Mouse (Mus musculus): ENCODE measurements at regions not wholly inside any gene's neighbourhood (a gene's known extent, or its start where the extent isn't known, plus 50 kb on each side); places are given as distances from the start of the nearest gene placed in this dataset.

GRCm38 (mm10) chr16:5759021-5759420, 126.1 kb upstream of the Rbfox1 start:
- Histone ChIP-seq H3K4me3 (no peak overlapping the region), H3K36me3 (no peaks in the 10 kb centered on the region), H3K9ac (no peak overlapping the region), H3K9me3 (no peaks in the 10 kb centered on the region), H3K4me2 (replicated peaks) (no peak overlapping the region), H3K27ac (no peak overlapping the region), H3K27me3 (no peaks in the 10 kb centered on the region), H3K4me1 (no peaks in the 10 kb centered on the region)
- ATAC-seq (ENCODE audit: low FRiP score, low read depth): no peak
- WGBS: 83% methylated on average over 2 of the region's 2 CpGs

- Histone ChIP-seq H3K9ac (no peak overlapping the region), H3K36me3 (no peaks in the 10 kb centered on the region), H3K9me3 (no peaks in the 10 kb centered on the region), H3K27me3 (no peaks in the 10 kb centered on the region), H3K4me2 (replicated peaks) (no peak overlapping the region), H3K27ac (no peak overlapping the region), H3K4me1 (no peaks in the 10 kb centered on the region), H3K4me3 (no peak overlapping the region)
- ATAC-seq (ENCODE audit: low FRiP score, low read depth): no peak
- WGBS: 41% methylated on average over 4 of the region's 4 CpGs
Observed at GRCm38 (mm10) chr16:5742716-5743507, 142.2 kb upstream of the Rbfox1 start.

- ATAC-seq (ENCODE audit: low FRiP score, low read depth): no peak
- H3K9ac ChIP-seq: no peak overlapping the region
- WGBS: 56% methylated on average over 7 of the region's 7 CpGs
Observed at GRCm38 (mm10) chr16:5740776-5741175, 144.4 kb upstream of the Rbfox1 start.

GRCm38 (mm10) chr16:5733608-5734007, 151.5 kb upstream of the Rbfox1 start:
- Histone ChIP-seq H3K4me2 (replicated peaks) (no peak overlapping the region), H3K9ac (no peak overlapping the region), H3K9me3 (no peaks in the 10 kb centered on the region), H3K27me3 (no peaks in the 10 kb centered on the region), H3K4me1 (no peaks in the 10 kb centered on the region), H3K4me3 (no peak overlapping the region), H3K36me3 (no peaks in the 10 kb centered on the region), H3K27ac (no peak overlapping the region)
- no peak for ATAC-seq (ENCODE audit: low FRiP score, low read depth)
- WGBS: 65% methylated on average over 4 of the region's 4 CpGs

More at GRCm38 (mm10) chr16:5740776-5741175, 144.4 kb upstream of the Rbfox1 start:
- Histone ChIP-seq H3K4me2 (replicated peaks) (no peak overlapping the region), H3K4me3 (no peak overlapping the region), H3K27ac (no peak overlapping the region), H3K4me1 (no peaks in the 10 kb centered on the region), H3K36me3 (no peaks in the 10 kb centered on the region), H3K27me3 (no peaks in the 10 kb centered on the region), H3K9me3 (no peaks in the 10 kb centered on the region)

GRCm38 (mm10) chr16:5722506-5722905, 162.6 kb upstream of the Rbfox1 start:
- no peak overlapping the region for H3K4me2 ChIP-seq (replicated peaks)
- H3K4me1 ChIP-seq: no peaks in the 10 kb centered on the region
- no peak overlapping the region for H3K9ac ChIP-seq
- H3K27ac ChIP-seq: no peak overlapping the region
- no peaks in the 10 kb centered on the region for H3K27me3 ChIP-seq
- H3K36me3 ChIP-seq: no peaks in the 10 kb centered on the region
- H3K9me3 ChIP-seq: no peaks in the 10 kb centered on the region
- no peak for ATAC-seq (ENCODE audit: low FRiP score, low read depth)
- no peak overlapping the region for H3K4me3 ChIP-seq

GRCm38 (mm10) chr16:5713476-5713875, 171.7 kb upstream of the Rbfox1 start:
- Histone ChIP-seq H3K9ac (no peak overlapping the region), H3K9me3 (no peaks in the 10 kb centered on the region), H3K36me3 (no peaks in the 10 kb centered on the region), H3K4me1 (no peaks in the 10 kb centered on the region), H3K27me3 (no peaks in the 10 kb centered on the region), H3K27ac (no peak overlapping the region), H3K4me2 (replicated peaks) (no peak overlapping the region), H3K4me3 (no peak overlapping the region)
- no peak for ATAC-seq (ENCODE audit: low FRiP score, low read depth)
- WGBS: 81% methylated on average over 4 of the region's 4 CpGs

- Histone ChIP-seq H3K27ac (no peak overlapping the region), H3K27me3 (no peaks in the 10 kb centered on the region), H3K4me3 (no peak overlapping the region), H3K9me3 (no peaks in the 10 kb centered on the region), H3K4me2 (replicated peaks) (no peak overlapping the region), H3K4me1 (no peaks in the 10 kb centered on the region), H3K9ac (no peak overlapping the region), H3K36me3 (no peaks in the 10 kb centered on the region)
- 67% methylated on average over 5 of the region's 5 CpGs for WGBS
- no peak for ATAC-seq (ENCODE audit: low FRiP score, low read depth)
Observed at GRCm38 (mm10) chr16:5709831-5710230, 175.3 kb upstream of the Rbfox1 start.

GRCm38 (mm10) chr16:5700731-5701255, 184.4 kb upstream of the Rbfox1 start:
- WGBS: 53% methylated on average over 9 of the region's 9 CpGs
- no peak overlapping the region for H3K9ac ChIP-seq
- H3K27me3 ChIP-seq: no peaks in the 10 kb centered on the region
- ATAC-seq (ENCODE audit: low FRiP score, low read depth): no peak; the same call in 1 of the 2 replicates
- H3K36me3 ChIP-seq: no peaks in the 10 kb centered on the region
- H3K27ac ChIP-seq: no peak overlapping the region
- no peak overlapping the region for H3K4me3 ChIP-seq
- H3K4me1 ChIP-seq: no peaks in the 10 kb centered on the region
- H3K4me2 ChIP-seq (replicated peaks): no peak overlapping the region
- no peaks in the 10 kb centered on the region for H3K9me3 ChIP-seq

GRCm38 (mm10) chr16:5688322-5688721, 196.8 kb upstream of the Rbfox1 start:
- no peaks in the 10 kb centered on the region for H3K27me3 ChIP-seq
- H3K4me1 ChIP-seq: no peaks in the 10 kb centered on the region
- no peak overlapping the region for H3K4me3 ChIP-seq
- H3K36me3 ChIP-seq: no peaks in the 10 kb centered on the region
- ATAC-seq (ENCODE audit: low FRiP score, low read depth): no peak
- no peaks in the 10 kb centered on the region for H3K9me3 ChIP-seq
- no peak overlapping the region for H3K9ac ChIP-seq
- no peak overlapping the region for H3K4me2 ChIP-seq (replicated peaks)
- 89% methylated on average over 3 of the region's 3 CpGs for WGBS
- H3K27ac ChIP-seq: no peak overlapping the region

GRCm38 (mm10) chr16:5673372-5673960, 211.7 kb upstream of the Rbfox1 start:
- H3K4me3 ChIP-seq: no peak overlapping the region
- no peak overlapping the region for H3K4me2 ChIP-seq (replicated peaks)
- no peaks in the 10 kb centered on the region for H3K9me3 ChIP-seq
- no peak overlapping the region for H3K9ac ChIP-seq
- no peaks in the 10 kb centered on the region for H3K4me1 ChIP-seq
- no peak for ATAC-seq (ENCODE audit: low FRiP score, low read depth)
- WGBS: 72% methylated on average over 6 of the region's 6 CpGs
- no peak overlapping the region for H3K27ac ChIP-seq
- H3K36me3 ChIP-seq: no peaks in the 10 kb centered on the region
- no peaks in the 10 kb centered on the region for H3K27me3 ChIP-seq

GRCm38 (mm10) chr16:5672871-5673270, 212.3 kb upstream of the Rbfox1 start:
- WGBS: 57% methylated on average over 4 of the region's 4 CpGs
- ATAC-seq (ENCODE audit: low FRiP score, low read depth): no peak
- Histone ChIP-seq H3K4me1 (no peaks in the 10 kb centered on the region), H3K9ac (no peak overlapping the region), H3K27me3 (no peaks in the 10 kb centered on the region), H3K4me2 (replicated peaks) (no peak overlapping the region), H3K27ac (no peak overlapping the region), H3K9me3 (no peaks in the 10 kb centered on the region), H3K4me3 (no peak overlapping the region), H3K36me3 (no peaks in the 10 kb centered on the region)

- Histone ChIP-seq H3K4me3 (no peak overlapping the region), H3K36me3 (no peaks in the 10 kb centered on the region), H3K9ac (no peak overlapping the region), H3K4me1 (no peaks in the 10 kb centered on the region), H3K27me3 (no peaks in the 10 kb centered on the region), H3K27ac (no peak overlapping the region), H3K9me3 (no peaks in the 10 kb centered on the region), H3K4me2 (replicated peaks) (no peak overlapping the region)
- no peak for ATAC-seq (ENCODE audit: low FRiP score, low read depth)
- 75% methylated on average over 4 of the region's 4 CpGs for WGBS
Observed at GRCm38 (mm10) chr16:5668403-5668967, 216.7 kb upstream of the Rbfox1 start.

All from limb, embryonic 13.5 days (tissue).